Mouse (Mus musculus): ENCODE measurements around the gene Cycs. TPM values are rescaled to one million over a fixed set of nuclear protein-coding genes. Genes with fewer than 3 reads are reported as not detected.
"Not testable (repeated sequence)": the region's sequence is repeated elsewhere in the genome, so short reads cannot be mapped to it uniquely, and the experiment has no call there.

Cycs gene
- polyA plus RNA-seq, 1 experiment from 2014 or later, result 46.1 TPM

- DNase-seq (ENCODE audit: low read depth, low spot score), result no peak
- POLR2A ChIA-PET, result no interaction called here
- in situ Hi-C loops (cut with MboI; ENCODE audit: low pct_unique_long_range_greater_than_20kb), result no loop called here
- no peaks in the 10 kb centered on the region for H3K27me3 ChIP-seq
- TF ChIP-seq CTCF (IDR thresholded peaks at IDR 0.05), result no peak
- CTCF ChIA-PET, result interaction anchor here (3.8 kb wide), 1 partner anchor 10 kb away, joined by 17 read pairs; no protein-coding TSS in a partner anchor
- no peak for ATAC-seq
These were observed 20.0 kb upstream of the Cycs start for GRCm38 (mm10) chr6:50586316-50586715.

- no peak for TF ChIP-seq CTCF (IDR thresholded peaks at IDR 0.05)
- POLR2A ChIA-PET, result no interaction called here
- in situ Hi-C loops (cut with MboI; ENCODE audit: low pct_unique_long_range_greater_than_20kb), result no loop called here
- ATAC-seq (no peak), DNase-seq (ENCODE audit: low read depth, low spot score) (no peak)
- H3K27me3 ChIP-seq, result no peaks in the 10 kb centered on the region
- CTCF ChIA-PET, result interaction anchor here (3.8 kb wide), 1 partner anchor 10 kb away, joined by 17 read pairs; no protein-coding TSS in a partner anchor
These were observed 19.4 kb upstream of the Cycs start for GRCm38 (mm10) chr6:50585733-50586132.

GRCm38 (mm10) chr6:50571661-50572060 is 5.3 kb upstream of the Cycs start:
- TF ChIP-seq CTCF (IDR thresholded peaks at IDR 0.05), result no peak
- no peak for ATAC-seq
- DNase-seq (ENCODE audit: low read depth, low spot score), result no peak
- H3K27me3 ChIP-seq, result no peaks in the 10 kb centered on the region
- in situ Hi-C loops (cut with MboI; ENCODE audit: low pct_unique_long_range_greater_than_20kb), result no loop called here
- ChIA-PET CTCF (no interaction called here), POLR2A (no interaction called here)

- peak; percentile 43 for TF ChIP-seq CTCF (IDR thresholded peaks at IDR 0.05)
- ChIA-PET CTCF (interaction anchor here (1.0 to 2.6 kb wide), 2 partner anchors 12 to 30 kb away, joined by 3 to 17 read pairs; no protein-coding TSS in a partner anchor), POLR2A (interaction anchor here (0.7 to 1.9 kb wide), 2 partner anchors 9 to 402 kb away, joined by 3 to 9 read pairs; no protein-coding TSS in a partner anchor)
- in situ Hi-C loops (cut with MboI; ENCODE audit: low pct_unique_long_range_greater_than_20kb), result no loop called here
- DNase-seq (ENCODE audit: low read depth, low spot score), result no peak
- ATAC-seq, result no peak
- H3K27me3 ChIP-seq, result no peaks in the 10 kb centered on the region
These were observed 588 bp upstream of the Cycs start for GRCm38 (mm10) chr6:50566997-50567255.

- no peak for ATAC-seq
- no peak for DNase-seq (ENCODE audit: low read depth, low spot score)
- ChIA-PET POLR2A (no interaction called here), CTCF (interaction anchor here (1.0 kb wide), 1 partner anchor 12 kb away, joined by 3 read pairs; no protein-coding TSS in a partner anchor)
- no peaks in the 10 kb centered on the region for H3K27me3 ChIP-seq
- no peak for TF ChIP-seq CTCF (IDR thresholded peaks at IDR 0.05)
- in situ Hi-C loops (cut with MboI; ENCODE audit: low pct_unique_long_range_greater_than_20kb), result no loop called here
These were observed 2.7 kb downstream of the Cycs start for GRCm38 (mm10) chr6:50563651-50564050.

GRCm38 (mm10) chr6:50562421-50562820 is 3.9 kb downstream of the Cycs start:
- in situ Hi-C loops (cut with MboI; ENCODE audit: low pct_unique_long_range_greater_than_20kb), result no loop called here
- TF ChIP-seq CTCF (IDR thresholded peaks at IDR 0.05), result no peak
- DNase-seq (ENCODE audit: low read depth, low spot score) (no peak), ATAC-seq (no peak)
- CTCF ChIA-PET, result interaction anchor here (0.7 to 2.3 kb wide), 6 partner anchors 10 to 258 kb away, joined by 3 to 6 read pairs (median 3); no protein-coding TSS in a partner anchor
- POLR2A ChIA-PET, result no interaction called here
- H3K27me3 ChIP-seq, result no peaks in the 10 kb centered on the region

- CTCF ChIA-PET, result interaction anchor here (2.3 kb wide), 1 partner anchor 14 kb away, joined by 6 read pairs; no protein-coding TSS in a partner anchor
- ATAC-seq, result no peak
- DNase-seq (ENCODE audit: low read depth, low spot score), result no peak
- in situ Hi-C loops (cut with MboI; ENCODE audit: low pct_unique_long_range_greater_than_20kb), result no loop called here
- TF ChIP-seq CTCF (IDR thresholded peaks at IDR 0.05), result no peak
- POLR2A ChIA-PET, result no interaction called here
- no peaks in the 10 kb centered on the region for H3K27me3 ChIP-seq
These were observed 5.6 kb downstream of the Cycs start for GRCm38 (mm10) chr6:50560776-50561175.

- CTCF ChIA-PET, result interaction anchor here (1.1 kb wide), 1 partner anchor 14 kb away, joined by 3 read pairs; no protein-coding TSS in a partner anchor
- TF ChIP-seq CTCF (IDR thresholded peaks at IDR 0.05), result no peak
- no peak for DNase-seq (ENCODE audit: low read depth, low spot score)
- ATAC-seq, result no peak
- no peaks in the 10 kb centered on the region for H3K27me3 ChIP-seq
- in situ Hi-C loops (cut with MboI; ENCODE audit: low pct_unique_long_range_greater_than_20kb), result no loop called here
- POLR2A ChIA-PET, result no interaction called here
These were observed 7.5 kb downstream of the Cycs start for GRCm38 (mm10) chr6:50558877-50559276.

GRCm38 (mm10) chr6:50557566-50557965 is 8.8 kb downstream of the Cycs start:
- ChIA-PET POLR2A (interaction anchor here (0.6 kb wide), 1 partner anchor 107 kb away, joined by 3 read pairs; no protein-coding TSS in a partner anchor), CTCF (interaction anchor here (1.8 kb wide), 1 partner anchor 11 kb away, joined by 4 read pairs; no protein-coding TSS in a partner anchor)
- H3K27me3 ChIP-seq, result no peaks in the 10 kb centered on the region
- in situ Hi-C loops (cut with MboI; ENCODE audit: low pct_unique_long_range_greater_than_20kb), result no loop called here
- peak; percentile 49 for TF ChIP-seq CTCF (IDR thresholded peaks at IDR 0.05)
- ATAC-seq, result no peak
- no peak for DNase-seq (ENCODE audit: low read depth, low spot score)

GRCm38 (mm10) chr6:50554223-50554622 is 12.1 kb downstream of the Cycs start:
- ATAC-seq; in situ Hi-C loops (cut with MboI; ENCODE audit: low pct_unique_long_range_greater_than_20kb): not testable (repeated sequence)

GRCm38 (mm10) chr6:50552881-50553518 is 13.3 kb downstream of the Cycs start:
- ChIA-PET POLR2A (interaction anchor here (0.6 kb wide), 1 partner anchor 441 kb away, joined by 3 read pairs; no protein-coding TSS in a partner anchor), CTCF (interaction anchor here (1.4 to 1.6 kb wide), 2 partner anchors 11 to 35 kb away, joined by 3 read pairs; no protein-coding TSS in a partner anchor)
- H3K27me3 ChIP-seq, result no peaks in the 10 kb centered on the region
- in situ Hi-C loops (cut with MboI; ENCODE audit: low pct_unique_long_range_greater_than_20kb), result no loop called here
- no peak for TF ChIP-seq CTCF (IDR thresholded peaks at IDR 0.05)
- no peak for DNase-seq (ENCODE audit: low read depth, low spot score)
- no peak for ATAC-seq

More at GRCm38 (mm10) chr6:50554223-50554622, 12.1 kb downstream of the Cycs start:
- H3K27me3 ChIP-seq; DNase-seq (ENCODE audit: low read depth, low spot score); POLR2A ChIA-PET; CTCF ChIA-PET: not testable (repeated sequence)
